8 mouse cellular contexts compared by ENCODE assay signal in the genomic region with DNA sequence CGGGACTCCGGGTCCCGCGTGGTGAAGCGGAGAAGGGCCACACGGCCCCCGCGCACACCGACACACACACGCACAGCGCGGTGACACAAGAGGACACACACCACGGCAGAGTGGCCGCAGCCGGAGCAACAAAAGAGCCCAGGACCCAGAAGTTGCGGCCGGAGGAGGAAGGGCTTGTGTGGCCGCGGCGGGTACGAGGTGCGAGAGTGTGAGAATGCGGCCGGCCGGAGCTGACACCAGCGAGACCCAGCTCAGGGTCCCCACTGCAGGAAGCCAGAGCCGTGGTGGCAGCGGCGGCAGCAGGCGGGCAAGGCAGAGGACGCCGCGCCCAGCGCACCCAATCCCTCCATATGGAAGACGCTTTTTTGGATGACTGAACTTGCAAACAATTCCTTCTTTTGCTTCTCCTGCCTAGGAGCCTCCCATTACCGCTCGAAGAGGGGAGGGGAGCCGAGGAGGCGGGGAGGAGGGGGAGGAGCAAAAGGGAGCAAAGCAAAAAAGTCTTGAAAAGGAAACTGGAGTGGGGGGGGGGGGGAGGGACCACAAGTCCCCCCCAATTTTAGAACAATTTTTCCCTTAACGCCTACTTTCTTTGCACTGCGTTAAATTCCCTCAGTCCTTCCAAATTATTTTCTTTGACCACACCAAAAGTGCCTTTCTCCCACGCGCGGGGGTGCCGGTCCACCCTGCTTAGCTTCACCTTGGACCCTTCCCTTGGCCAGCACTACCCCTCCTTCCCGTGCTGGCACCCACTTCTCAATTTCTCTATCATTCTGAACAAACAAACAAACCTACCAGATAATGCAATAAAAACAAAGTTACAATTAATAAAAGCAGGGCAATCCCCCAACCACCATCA. TPM values are rescaled to one million over a fixed set of nuclear protein-coding genes. Genes with fewer than 3 reads are reported as not detected.
DNase-seq lines count a peak whose midpoint lies in the region; ATAC-seq lines count a peak whose summit lies in the region.

A gene (minus strand): TSS at position 427 of the 859 bp plus-strand sequence.

- peak; percentile 25 for ATAC-seq in inflammation-experienced regulatory T-cells, adult 6 months
- ATAC-seq in megakaryocyte progenitor cell, adult 5-6 weeks (replicated peaks; ENCODE audit: poor library complexity) = peak; percentile 78

- peak; percentile 75 for DNase-seq in adrenal gland, adult 8-10 months
- peak; percentile 83 for DNase-seq in embryo, embryonic 10 days (ENCODE audit: low spot score)
- DNase-seq in gastrocnemius, postnatal 36 days = peak; percentile 50 to 74
- DNase-seq in left cerebral cortex, postnatal 25 days (ENCODE audit: low spot score in 2 of 2) = peak; percentile 52 to 80
- peak; percentile 53 for DNase-seq in right cerebral cortex, postnatal 14 days
- DNase-seq in c-Kit-positive CD71-positive TER-119-positive erythroid progenitor cells, embryonic 14.5 days (ENCODE audit: low spot score) = no peak

- intact Hi-C loops in gastrocnemius, postnatal 36 days (cut with DNase I) = loop anchor here (5.0 kb wide), 1 partner anchor 71 kb away; no protein-coding TSS in a partner anchor
- intact Hi-C loops in left cerebral cortex, postnatal 25 days (cut with DNase I) = loop anchor here (2.0 to 5.0 kb wide), 3 partner anchors 32 to 66 kb away; no protein-coding TSS in a partner anchor

RNA-seq across cellular contexts. Expression of the gene that starts here (rescaled TPM):
- 10 to 100 TPM; 45.6 to 89.0 (median 65.4) TPM for total RNA-seq in adrenal gland, adult 8-10 months (2022)
- total RNA-seq in gastrocnemius, postnatal 36 days (2021) = 1 to 10 TPM; 3.7 to 3.8 TPM
- under 1 TPM; 0.20 to 0.42 (median 0.41) TPM for polyA plus RNA-seq in inflammation-experienced regulatory T-cells, adult 6 months (2017; shearing (Covaris generic))
- total RNA-seq in left cerebral cortex, postnatal 25 days (2021) = 10 to 100 TPM; 19.9 TPM
- total RNA-seq in megakaryocyte progenitor cell, adult 5-6 weeks (2015) = 0.07 and 0.17 TPM in 2 replicates
- 0.08 and 0.30 TPM in 2 replicates for total RNA-seq in megakaryocyte progenitor cell, adult 5-6 weeks (2017)

Comparison
In these comparisons a context has a peak if more than half of its experiments do, and no peak if none do; other contexts are left out.
1. RNA of the gene that starts here (total RNA-seq): 45.6 to 89.0 TPM in adrenal gland, adult 8-10 months and 19.9 TPM in left cerebral cortex, postnatal 25 days; 3.7 to 3.8 TPM in gastrocnemius, postnatal 36 days and 0.07 to 0.30 TPM in megakaryocyte progenitor cell, adult 5-6 weeks; every median in the first group is over 4 times any median in the second.
2. Peak in ATAC-seq in inflammation-experienced regulatory T-cells, adult 6 months; RNA of the gene not detected or under 1 TPM.
3. Peak in ATAC-seq in megakaryocyte progenitor cell, adult 5-6 weeks; RNA of the gene not detected or under 1 TPM.